Mouse (Mus musculus) urinary bladder, adult 2 months (tissue): ENCODE measurements at regions not wholly inside any gene's neighbourhood (a gene's known extent, or its start where the extent isn't known, plus 50 kb on each side); places are given as distances from the start of the nearest gene placed in this dataset.

ENCODE experiments used
- DNase-seq: peaks from one replicate; pipeline ENCODE4 v3.0.0; 2022; ENCODE audit warnings: low spot score

DNA sequence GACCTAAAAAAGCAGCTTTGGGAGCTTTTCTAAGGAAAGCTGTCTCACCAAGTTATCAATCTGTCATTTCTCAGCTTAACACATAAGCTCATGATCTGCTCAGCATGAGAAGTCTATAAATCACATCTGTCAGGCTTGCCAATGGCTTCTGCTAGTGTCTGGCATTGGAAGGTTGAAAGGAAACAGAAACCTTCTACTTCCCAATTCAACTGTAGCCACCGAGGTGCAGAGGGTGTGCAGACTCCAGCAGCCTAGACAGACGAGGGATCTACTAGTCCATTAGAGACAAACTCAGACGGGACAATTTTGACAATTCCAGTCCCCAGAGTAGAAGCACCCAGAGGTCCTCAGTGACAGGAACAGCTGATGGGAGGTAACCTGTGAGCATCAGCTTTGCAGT lies 103.0 kb downstream of the Nab1 start:
- no peak for DNase-seq

DNA sequence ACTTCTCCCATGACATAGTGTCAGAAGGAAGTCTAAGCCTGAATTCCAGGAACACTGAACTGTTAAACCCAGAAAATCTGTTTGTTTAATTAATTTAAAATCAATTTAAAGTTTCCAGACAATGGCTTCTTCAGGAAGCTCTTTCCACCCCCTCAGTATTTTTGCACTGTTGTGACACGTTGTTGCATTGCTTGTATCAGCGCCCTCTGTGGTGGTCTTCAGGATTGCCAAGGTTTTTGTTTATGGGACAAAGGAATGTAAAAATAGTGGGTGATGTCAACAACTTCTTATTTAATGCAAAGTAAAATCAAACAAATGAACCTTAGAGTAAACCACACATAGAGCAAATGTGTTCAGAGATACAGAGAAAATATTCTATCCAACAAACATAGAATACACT lies 107.5 kb downstream of the Nab1 start:
- DNase-seq, result no peak

DNA sequence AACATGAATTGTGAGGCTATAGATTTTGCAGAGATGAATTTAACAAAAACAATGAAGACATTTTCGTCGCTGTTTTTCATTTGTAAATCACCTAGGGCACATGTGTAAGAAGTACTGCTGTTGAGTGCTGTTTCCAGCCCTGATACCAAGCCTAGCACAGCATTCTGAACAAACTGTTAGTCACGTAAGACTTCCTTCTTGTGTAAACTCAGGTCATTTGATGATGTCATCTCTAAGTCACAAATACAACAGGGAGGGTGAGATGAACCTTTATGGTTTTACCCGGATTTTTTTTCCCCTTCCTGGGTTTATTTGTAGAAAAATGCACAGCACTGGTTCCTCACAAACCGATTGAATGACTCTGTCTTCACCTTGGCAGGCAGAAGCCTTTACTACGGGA lies 111.6 kb downstream of the Nab1 start:
- no peak for DNase-seq

DNA sequence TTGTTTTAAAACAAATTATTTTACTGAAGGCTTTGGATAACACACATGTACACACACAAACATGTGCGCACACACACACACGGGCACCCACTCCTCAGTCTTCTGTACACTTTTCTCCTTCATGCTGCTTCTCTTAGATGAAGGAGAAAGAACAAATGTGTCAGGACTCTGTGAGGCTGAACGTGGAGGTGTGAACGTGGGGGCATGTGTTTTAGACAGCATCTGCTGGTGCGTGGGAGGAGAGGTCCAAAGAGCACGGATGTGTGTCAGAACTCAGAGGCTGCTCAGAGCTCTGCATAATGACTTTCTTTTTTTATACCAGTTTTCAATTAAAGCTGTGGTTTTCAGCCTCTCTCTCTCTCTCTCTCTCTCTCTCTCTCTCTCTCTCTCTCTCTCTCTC lies 112.4 kb downstream of the Nab1 start:
- no peak for DNase-seq

DNA sequence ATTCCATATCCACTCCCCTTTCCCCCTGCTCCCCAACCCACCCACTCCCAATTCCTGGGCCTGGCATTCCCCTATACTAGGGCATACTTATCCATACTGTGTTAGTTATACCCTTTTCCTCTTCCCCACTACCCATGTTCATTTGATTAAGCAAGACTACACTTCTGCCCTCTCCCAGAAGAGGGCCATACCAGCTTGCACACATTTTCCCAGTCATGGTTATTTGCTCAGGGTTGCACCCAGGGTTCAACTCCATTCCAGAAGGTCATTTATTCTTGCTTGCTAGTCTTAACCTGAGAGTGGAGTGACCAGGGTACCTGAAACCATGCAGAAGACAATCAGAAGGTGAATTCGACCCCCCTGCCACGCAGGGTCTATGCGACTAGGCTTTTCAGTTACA lies 113.4 kb downstream of the Nab1 start:
- no peak for DNase-seq

DNA sequence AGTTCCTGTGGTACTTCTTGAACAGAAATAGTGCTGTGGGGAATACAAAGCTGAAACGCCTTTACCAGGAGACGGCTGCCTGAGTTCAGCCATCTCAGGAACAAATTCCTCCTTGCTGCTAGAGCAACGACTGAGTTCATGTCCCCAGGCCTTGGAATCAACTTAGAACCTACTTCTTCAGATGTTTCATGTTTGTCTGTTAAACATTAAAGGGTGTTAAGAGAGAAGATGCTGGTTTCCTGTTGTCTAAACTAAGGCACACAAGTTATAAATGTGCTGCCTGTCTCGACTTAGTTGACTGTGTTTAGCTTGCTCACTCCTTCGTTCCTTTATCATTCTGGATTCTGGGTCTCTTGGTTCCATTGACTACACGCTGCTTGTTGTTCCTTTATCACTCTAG lies 125.2 kb downstream of the Nab1 start:
- DNase-seq, result no peak

DNA sequence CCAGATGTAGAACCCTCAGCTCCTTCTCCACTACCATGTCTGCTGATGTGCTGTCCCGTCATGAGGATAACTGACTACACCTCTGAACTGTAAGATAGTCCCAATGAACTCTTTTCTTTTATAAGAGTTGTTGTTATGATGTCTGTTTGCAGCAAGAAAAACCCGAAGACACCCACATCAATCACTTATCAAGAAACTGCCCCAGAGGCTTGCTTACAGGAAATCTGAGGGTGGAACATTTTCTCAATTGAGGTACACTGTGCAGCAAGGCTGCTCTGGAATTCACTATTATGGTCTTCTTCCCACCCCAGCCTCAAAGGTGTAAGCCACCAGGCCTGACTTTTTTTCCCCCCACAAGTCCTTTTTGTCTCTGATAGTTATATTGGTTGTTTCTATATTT lies 125.8 kb downstream of the Nab1 start:
- no peak for DNase-seq

DNA sequence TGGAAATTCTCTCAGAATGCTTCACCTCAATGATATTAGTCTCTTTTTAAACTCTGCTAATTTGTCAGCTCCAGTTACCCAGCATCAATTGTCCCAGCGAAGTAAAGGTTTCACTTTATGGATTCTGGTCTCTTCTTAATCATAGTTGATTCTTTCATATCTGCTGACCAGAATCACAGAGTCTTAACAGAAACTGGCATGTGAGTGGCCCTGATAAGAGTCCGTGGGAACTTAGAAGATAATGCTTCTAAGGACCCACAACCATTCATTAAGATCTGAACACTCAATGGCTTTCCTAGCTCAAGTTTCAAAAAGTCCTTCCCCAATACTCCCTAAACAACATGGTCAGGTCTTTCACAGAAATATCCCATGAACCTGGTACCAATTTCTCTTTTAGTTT lies 126.7 kb downstream of the Nab1 start:
- no peak for DNase-seq

DNA sequence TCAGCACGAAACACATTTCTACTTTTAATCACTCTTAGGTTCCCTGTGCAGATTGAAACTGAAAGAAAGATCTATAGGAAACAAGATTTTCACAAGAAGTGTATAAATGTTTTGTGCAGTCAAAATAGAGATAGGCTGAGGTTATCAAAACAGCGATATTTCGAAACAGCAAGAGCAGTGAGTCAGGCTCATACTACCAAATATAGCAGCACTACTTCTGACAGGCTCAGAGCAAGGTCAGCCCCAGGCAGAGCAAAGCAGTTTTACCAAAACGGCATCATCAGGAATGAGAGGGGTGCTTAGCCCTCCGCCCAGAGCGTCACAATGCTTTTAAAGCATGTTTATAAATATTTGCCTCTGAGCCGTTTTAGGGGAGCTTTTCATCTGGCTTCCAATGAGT lies 133.4 kb upstream of the Gls start:
- no peak for DNase-seq

DNA sequence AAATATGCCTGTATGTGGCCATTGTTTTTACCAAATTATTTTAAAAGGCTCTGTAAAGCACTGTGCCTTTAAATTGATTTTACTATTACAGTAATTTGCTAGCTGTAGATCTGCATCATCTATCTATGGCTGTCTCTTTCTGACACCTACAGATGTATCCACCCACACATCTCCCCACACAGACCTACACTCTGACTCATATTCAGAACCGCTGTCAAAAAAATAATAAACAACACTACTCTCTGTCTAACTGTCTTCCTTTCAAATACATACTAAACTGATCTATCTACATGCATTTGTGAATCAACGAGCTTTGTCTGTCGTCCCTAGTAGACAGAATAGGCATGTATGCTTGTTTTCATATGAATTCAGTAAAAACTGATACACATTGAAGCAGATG lies 130.6 kb upstream of the Gls start:
- no peak for DNase-seq

DNA sequence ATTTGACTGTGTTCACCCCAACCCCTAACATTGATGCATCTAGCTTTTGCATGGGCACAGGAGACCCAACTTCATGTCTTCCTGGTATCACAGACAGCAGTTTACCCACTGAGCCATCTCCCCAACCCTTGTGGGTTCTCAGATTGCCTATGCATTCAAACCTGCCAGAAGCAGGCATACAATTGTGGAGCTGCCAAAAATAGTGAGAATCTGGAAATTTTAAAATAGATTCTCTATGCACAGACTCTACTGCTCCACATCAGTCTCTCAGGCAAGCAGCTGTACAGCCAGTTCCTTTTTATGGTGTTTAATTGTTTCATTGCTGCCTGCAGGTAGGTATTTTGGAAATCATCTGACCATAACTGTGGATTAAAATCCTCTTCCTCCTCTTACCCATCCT lies 129.9 kb upstream of the Gls start:
- no peak for DNase-seq

DNA sequence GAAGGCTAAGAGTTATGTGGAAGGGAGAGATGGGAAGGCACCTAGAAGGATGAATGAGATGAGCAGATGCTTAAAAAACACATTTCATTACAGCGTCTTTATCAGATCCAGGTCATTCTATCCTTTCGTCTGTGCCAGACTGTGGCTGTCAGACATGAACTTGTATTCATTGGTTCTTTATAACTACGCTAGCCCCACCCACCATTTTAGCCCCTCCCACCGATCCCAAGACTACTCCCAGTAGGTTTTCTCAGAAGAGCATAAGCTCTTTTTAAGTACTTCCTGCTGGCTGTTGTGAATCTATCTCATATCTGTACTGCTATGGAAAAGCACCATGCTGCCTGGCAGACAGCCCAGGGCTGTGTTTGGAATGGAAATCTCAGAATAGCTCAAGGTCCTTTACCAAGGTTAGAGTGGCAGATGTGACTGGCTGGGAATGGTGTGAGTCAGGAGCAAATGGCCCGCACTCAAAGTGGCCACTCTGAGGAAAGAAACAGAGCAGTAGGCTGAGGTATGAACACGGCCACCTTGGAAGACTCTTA lies 121.1 kb upstream of the Gls start:
- DNase-seq, result no peak

DNA sequence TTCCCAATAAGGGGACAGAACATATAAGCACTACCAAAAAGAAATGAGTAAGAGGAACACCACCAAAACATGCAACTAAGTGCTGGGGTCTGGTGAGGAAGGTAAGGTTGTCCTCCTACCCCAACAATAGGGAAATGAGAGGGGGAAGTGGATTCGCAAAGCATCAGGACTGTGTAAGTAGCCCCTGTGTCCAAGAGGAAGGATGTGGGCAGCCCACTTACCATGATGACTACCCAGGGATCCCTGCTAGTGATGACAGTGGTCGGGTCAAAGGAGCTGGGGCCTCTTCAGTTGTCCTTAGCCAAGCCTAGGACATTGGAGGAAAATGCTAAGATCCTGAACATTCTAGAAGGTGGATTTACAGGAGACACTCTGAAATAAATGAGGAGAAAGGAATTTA lies 109.1 kb upstream of the Gls start:
- DNase-seq, result no peak

DNA sequence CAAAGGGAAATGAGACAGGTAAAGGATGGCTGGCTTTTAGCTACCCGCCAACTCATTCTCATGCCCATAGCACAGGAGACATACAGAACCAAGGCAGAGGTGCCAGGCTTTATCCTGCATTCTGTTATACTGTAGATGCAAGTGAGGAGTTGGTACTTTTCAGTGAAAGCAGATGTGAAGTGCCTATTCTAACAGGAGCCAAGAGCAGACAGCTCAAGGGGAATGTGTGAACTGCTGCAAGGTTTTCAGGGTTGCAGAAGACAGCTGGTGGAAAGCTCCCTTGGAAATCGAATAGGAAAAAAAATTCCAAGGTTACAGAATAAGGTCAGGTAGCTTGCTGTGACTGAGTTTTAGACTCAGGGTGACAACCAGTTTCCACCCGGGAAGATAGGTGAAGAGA lies 105.7 kb upstream of the Gls start:
- no peak for DNase-seq

DNA sequence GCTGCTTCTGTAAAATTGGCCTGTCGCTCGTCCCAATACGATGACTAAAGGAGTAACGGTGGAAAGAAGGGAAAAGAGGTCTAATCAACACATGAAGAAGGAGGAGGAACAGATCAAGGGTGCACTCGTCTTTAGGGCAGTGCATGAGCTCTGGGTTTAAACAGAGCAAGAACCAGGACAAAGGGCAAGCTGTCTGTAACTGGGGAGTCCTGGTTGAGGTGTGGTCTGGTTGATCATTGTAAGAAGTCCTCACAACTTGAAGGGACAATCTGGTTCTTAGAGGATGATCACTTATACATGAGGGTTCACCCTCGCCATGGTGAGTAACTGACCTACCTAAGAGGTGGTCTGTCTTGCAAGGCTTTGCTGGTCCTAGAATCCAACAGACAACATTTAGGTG lies 105.2 kb upstream of the Gls start:
- no peak for DNase-seq

DNA sequence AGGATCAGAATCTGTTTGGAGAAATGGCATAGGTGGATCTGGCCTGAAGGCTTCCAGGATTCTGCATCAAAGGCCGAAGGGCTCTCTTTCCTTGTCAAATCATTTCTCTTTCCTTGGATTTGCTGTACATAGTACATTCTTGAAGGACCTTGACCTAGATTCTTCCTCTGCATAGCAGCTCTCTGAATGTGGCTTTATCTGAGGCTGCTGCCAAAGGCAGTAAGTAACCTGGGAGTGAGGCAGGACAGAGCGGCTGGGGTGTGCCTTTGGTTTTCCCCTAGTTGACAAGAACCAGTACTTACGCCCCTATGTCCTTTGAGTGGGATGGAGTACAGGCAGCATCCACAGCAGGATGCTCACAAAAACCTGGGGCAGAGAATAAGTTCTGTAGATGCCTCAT lies 103.7 kb upstream of the Gls start:
- no peak for DNase-seq

DNA sequence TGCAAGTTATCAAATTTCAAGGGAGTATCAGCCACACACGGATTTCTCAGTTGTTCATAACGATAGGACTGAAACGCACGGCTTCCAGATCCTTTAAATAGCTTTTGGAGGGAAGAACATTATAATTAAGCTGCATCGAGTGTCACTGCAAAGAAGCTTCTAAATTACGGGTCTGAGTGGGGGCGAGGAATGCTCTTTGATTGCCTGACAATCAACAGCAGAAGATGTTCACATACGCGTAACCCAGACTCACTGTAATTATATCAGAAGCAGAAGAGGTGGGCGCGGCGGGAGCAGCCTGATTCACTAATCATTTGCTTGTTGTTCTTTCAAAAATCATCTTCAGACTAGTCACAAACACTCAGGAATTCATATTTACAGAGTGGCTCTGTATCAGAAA lies 99.0 kb upstream of the Gls start:
- no peak for DNase-seq

DNA sequence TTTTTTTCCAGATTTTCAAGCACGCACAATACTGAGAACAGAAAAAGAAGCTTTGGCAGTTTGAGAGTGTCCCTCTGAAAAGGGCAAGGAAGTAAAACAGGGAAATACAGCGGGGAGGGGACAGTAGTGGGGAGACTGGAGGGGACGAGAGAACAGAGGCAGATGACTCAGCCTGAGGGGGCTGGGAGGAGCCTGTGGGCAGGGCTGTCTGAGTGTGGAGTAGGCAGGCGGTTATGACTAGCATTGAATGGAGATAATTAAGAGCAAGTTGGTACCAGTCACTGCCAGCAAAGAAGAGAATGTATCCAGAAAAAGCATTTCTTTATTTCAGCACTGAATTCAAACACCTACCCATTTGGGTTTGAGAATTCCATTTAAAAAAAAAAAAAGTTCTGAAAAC lies 98.4 kb upstream of the Gls start:
- DNase-seq, result no peak

DNA sequence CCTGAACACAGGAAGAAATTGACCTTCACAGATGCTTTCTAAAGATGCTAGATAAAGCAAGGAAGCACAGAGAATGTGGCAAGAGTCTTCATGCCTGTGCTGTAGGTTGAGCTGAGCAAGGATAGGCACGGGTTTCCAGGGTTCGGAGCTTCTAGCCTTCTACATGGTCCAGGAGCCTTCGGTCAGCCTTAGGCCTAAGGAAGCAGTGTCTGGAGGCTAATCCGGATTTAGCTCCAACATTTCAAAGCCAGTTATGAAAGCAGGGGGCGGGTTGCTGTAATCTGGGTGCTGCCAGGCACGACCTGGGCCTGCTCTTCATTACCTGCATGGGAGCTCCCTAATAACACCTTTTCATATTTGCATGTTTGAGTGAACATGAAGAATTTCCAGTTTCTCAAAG lies 97.5 kb upstream of the Gls start:
- DNase-seq, result no peak

DNA sequence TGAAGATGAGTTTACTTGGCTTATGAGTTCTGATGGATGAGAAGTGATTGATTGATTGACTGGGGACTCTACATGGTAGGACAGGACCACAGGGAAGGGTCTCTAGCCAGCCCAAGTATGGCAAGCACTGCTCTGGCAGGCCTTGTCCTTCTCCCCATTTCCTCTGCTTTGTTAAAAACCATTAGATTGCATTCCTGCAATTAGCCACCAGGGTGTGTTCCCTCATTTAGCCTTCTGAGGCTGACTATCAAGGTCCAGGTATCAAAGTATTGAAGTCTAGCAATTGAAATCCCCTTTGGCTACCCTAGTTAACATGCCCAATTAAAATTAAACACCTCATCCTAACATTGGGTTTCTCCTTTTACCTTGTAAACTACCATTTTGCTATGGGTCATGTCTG lies 95.5 kb upstream of the Gls start:
- DNase-seq, result no peak

DNA sequence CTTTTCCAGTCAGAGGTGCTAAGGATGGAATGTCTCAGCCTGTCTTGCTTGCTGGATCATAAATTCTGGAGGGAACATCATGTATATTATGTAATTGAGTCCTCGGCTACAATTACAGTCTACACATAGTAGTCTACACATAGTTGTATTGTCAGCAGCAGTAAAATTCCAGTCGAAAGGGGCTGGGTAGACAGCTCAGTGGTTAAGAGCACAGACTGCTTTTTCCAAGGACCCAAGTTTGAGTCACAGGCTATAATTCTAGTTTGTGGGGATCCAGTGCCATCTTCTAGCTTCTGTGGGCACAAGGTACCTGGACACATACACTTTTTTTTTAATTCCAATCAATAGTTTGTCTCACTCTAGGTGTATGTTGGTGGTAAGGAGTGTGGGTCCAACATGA lies 91.3 kb upstream of the Gls start:
- no peak for DNase-seq

DNA sequence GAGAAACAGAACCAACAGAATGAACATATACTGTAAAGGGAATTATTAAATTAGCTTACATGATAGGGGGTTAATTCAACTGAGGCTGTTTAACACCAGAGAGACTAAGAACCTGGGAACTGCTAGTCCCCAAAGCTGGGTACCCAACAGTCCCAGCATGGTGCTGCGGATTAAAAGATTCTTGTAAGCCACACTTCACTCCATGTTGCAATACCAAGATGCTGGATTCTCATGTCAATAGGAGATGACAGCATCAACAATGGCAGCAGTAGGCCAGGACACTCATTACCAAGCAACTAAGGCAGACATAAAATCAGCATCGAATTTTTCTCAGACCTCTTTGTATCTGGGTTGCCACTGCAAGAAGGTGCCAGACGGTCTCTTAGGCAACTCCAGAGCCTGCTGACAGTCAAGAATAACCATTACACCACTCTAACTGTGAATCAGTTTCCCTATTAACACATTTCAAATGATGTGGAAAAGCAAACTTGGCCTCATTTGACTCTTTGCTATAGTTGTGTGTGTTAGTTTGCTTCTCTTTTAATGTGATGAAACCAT lies 79.1 kb upstream of the Gls start:
- no peak for DNase-seq

DNA sequence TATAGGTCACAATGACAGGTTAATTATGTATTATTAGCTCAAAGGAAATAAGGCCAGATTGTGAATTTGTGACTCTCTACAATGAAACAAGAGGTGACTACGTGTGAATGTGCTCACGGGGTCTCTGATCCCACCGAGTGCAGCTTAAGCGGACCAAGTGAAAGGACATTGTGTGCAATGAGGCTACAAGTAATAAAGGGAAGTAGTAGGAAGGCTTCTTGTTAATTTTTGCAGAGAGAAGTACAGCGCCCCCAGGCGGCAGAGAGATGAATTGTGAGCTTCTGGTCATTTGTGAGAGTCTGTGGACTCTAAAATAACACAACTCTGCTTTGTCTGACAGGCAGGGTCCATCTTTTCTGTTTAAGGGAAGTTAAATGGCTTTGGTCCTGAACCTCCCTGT lies 73.9 kb upstream of the Gls start:
- no peak for DNase-seq

DNA sequence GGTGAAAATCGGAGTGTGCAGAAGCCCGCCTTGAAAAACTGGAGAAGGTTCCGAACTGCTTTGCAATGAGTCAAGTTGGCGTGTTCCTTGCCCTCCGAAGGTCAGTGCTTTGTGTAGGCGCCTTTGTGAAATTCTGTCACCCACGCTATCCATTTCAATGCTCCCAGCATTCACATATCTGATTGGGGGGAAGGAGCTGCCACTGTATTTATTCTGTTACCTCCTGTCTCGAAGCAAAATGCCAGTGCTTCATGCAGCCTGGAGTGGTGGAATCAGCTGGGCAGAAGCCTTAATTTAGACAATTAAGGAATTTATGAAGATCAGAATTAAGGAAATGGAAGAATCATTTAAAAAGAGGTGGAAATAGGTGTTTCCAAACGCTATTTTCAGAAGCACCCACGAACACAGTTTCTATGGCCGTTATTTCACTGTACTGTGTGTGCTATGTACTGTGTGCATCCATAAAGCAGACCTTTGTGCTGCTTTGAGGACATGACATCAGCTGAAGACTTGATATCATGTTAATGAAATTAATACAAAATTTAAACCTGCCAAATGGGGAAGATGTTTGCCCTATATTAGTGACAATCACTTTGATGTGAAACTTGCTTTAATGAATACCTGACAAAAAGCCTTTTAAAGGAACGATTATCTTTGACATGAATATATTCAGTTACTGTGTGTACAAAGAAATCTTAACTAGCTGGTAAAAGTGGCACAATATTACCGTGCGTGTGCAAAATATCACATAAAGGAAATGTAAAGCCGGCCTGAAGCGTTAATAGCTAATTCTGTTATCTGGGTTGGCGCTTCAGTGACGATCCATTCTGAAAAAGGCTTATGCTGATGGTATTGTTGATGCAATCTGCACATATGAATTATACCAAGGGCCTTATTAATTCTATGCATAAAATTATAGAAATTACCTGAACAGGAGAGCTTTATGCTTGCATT lies 72.9 kb upstream of the Gls start:
- no peak for DNase-seq
